Mouse (Mus musculus) bone marrow macrophage, adult 2 months (primary cell): ENCODE data around the gene Eif5.

Experiments
- CTCF ChIP-seq: IDR thresholded peaks from 2 replicates; pipeline ENCODE4 v1.5.1; 2012; ENCODE audit warnings: low read depth, mild to moderate bottlenecking, low read length, moderate library complexity
- POLR2A ChIP-seq: IDR thresholded peaks from 2 replicates; pipeline ENCODE4 v1.6.1; 2012; ENCODE audit warnings: mild to moderate bottlenecking, low read depth, low read length, borderline replicate concordance

- TF ChIP-seq CTCF (no peak), POLR2A (no peak)
Measured at GRCm38 (mm10) chr12:111489261-111489865, 48.5 kb upstream of the Eif5 start.
